Mouse (Mus musculus): ENCODE measurements around the gene Rlbp1.

DNA sequence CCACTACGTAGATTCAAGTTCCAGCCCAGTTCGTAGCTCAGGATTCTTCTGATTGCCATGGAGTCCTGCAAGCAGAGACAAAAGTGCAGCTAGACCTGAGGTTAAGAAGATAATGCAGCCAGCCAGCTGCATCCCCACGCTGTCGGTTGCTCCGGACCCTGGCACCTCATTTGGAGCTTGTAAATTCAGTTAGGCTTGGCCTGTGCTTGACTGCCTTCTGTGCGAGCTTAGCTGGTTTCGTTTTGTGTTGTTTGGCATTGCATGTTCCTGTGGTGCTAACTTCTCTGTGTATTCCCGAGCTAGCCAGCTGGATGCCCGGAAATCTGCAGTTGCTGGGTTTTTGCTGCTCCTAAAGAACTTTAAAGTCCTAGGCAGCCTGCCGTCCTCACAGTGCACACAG is 39.0 kb upstream of the Rlbp1 start:
- no peak for TF ChIP-seq CTCF (IDR thresholded peaks at IDR 0.05; ENCODE audit: low read depth, low read length)
- no peak for TF ChIP-seq EP300 (IDR thresholded peaks at IDR 0.05; ENCODE audit: insufficient read depth, low read depth, low read length)
